Mouse (Mus musculus) liver, postnatal 0 days (tissue): ENCODE results near the gene Mmgt2.

Experiments
- CTCF ChIP-seq: sonication (generic); IDR thresholded peaks from 2 replicates; pipeline ENCODE4 v1.5.1; 2016; ENCODE audit warnings: antibody characterized with exemption, low read depth
- EP300 ChIP-seq: IDR thresholded peaks from 2 replicates; pipeline ENCODE4 v1.6.1; 2016; ENCODE audit warnings: antibody characterized with exemption, low read depth, mild to moderate bottlenecking

DNA sequence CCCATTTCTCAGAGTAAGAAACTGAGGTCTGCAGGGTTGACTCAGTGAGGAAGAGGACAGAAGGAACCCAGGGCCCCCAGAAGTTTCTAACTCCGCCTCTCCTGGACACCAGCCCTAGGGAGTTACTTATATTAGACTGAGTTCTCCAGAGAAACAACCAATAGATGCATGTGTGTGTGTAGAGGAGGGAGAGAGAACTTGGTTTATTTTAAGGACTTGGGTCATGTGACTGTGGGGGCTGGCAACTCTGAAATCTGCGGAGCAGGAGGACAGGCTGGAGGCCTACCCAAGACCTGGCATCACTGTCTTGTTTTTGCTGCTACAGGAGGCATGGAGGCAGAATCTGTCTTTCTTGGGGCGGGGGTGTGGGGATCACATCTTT, 11.6 kb upstream of the Mmgt2 start:
- no peak for TF ChIP-seq CTCF
- no peak for TF ChIP-seq EP300
